Mouse (Mus musculus) heart, embryonic 13.5 days (tissue): ENCODE data around the gene Ptafr. TPM values are rescaled to one million over a fixed set of nuclear protein-coding genes. Genes with fewer than 3 reads are reported as not detected.

Experiments used
- ATAC-seq: fragments of 200-750 bp; cut with Nextera tagmentation; 2 replicates; pipeline ENCODE4 v1.8.0; 2017; ENCODE audit warnings: moderate TSS enrichment; ENCODE audit not compliant: insufficient number of reproducible peaks, low FRiP score, low TSS enrichment; ENCODE audit errors: extremely low read depth
- H3K27ac ChIP-seq: fragments of 300-500 bp; sonication (generic); replicated peaks from 2 replicates; pipeline ENCODE4 v1.5.1; 2015; ENCODE audit warnings: moderate library complexity, mild to moderate bottlenecking, inconsistent platforms
- H3K27me3 ChIP-seq: fragments of 300-500 bp; sonication (generic); replicated peaks from 2 replicates; pipeline ENCODE4 v1.6.1; 2015; ENCODE audit warnings: mild to moderate bottlenecking, inconsistent platforms
- H3K36me3 ChIP-seq: fragments of 300-500 bp; sonication (generic); 2 replicates; pipeline ENCODE4 v1.6.1; 2015; ENCODE audit warnings: mild to moderate bottlenecking, inconsistent platforms
- H3K4me1 ChIP-seq: fragments of 300-500 bp; sonication (generic); 2 replicates; pipeline ENCODE4 v1.6.1; 2015; ENCODE audit warnings: inconsistent platforms
- H3K4me2 ChIP-seq: fragments of 300-500 bp; sonication (generic); 2 replicates; pipeline ENCODE4 v1.6.1; 2015; ENCODE audit warnings: inconsistent platforms, mild to moderate bottlenecking, moderate library complexity
- H3K4me3 ChIP-seq: fragments of 300-500 bp; sonication (generic); 2 replicates; pipeline ENCODE4 v1.5.1; 2015; ENCODE audit warnings: moderate library complexity, mild to moderate bottlenecking, inconsistent platforms
- H3K9ac ChIP-seq: fragments of 300-500 bp; sonication (generic); 2 replicates; pipeline ENCODE4 v1.6.1; 2015; ENCODE audit warnings: inconsistent platforms, mild to moderate bottlenecking, moderate library complexity
- H3K9me3 ChIP-seq: fragments of 300-500 bp; sonication (generic); 2 replicates; pipeline ENCODE4 v1.6.1; 2016; ENCODE audit warnings: inconsistent platforms
- WGBS: fragments of 180-500 bp; shearing (Covaris S2); methylation state at CpG from one replicate; pipeline ENCODE4 v1.1.7; 2015; ENCODE audit warnings: mixed read lengths; 5-methylcytosine and 5-hydroxymethylcytosine counted together
- polyA plus RNA-seq: library from polyadenylated mRNA; unstranded; fragments of >200 nt; fragmentation: Nextera tagmentation; extraction: Ambion mirVana; gene quantifications from 2 replicates; pipeline ENCODE4 v1.2.1, GENCODE M21; 2015

Gene Ptafr
- polyA plus RNA-seq, 1 experiment from 2014 or later = 1.2 TPM

DNA sequence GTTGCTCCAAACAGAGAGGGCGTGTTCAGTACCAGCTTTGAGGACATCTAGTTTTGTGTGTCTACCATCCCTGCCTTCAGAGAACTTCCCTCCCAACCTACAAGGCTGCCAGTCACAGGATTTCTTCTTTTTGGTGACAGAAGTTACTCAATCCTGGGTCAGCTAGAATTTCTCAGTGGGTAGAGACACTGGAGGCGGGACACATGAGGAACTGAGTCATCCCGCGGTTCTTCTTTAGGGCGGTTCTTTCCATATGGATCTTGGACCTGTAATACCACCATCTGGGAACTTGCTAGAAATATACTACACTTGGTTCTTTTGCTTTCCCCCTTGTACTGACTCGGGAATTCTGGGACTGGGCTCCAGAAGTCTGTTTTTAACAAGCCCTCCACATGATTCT, 54.0 kb downstream of the Ptafr start:
- no peaks in the 10 kb centered on the region for H3K4me1 ChIP-seq
- WGBS = 85% methylated on average over 6 of the region's 6 CpGs
- no peak overlapping the region for H3K4me2 ChIP-seq
- H3K9me3 ChIP-seq = peaks cover 19% of the 10 kb centered on the region
- no peaks in the 10 kb centered on the region for H3K27me3 ChIP-seq
- H3K4me3 ChIP-seq = no peak overlapping the region
- H3K36me3 ChIP-seq = no peaks in the 10 kb centered on the region
- H3K9ac ChIP-seq = no peak overlapping the region
- no peak overlapping the region for H3K27ac ChIP-seq
- no peak for ATAC-seq

DNA sequence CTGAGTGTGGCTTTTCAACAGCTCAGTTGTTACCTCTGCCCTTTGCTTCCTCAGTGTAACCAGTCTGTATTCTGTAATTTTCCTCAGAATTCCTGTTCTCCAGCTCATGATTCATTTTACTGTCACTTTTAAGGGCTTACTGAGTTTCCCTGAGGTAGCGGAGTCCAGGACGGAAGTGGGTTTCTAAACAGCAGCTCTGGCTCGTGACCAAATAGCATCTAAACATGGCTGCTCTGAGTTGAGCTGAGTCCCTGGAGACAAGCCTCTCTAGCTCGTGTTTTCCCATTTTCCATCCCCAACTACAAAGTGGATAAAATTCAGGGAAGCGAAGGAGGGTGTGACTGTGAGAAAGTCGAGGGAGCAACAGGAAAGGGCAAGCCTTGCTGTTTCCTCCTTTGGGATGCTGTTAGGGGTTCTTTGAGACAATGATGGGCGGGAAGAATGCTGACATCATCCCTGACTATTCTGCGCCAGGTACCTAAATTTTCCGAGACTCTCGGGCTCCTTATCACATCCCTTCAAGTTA, 55.0 kb downstream of the Ptafr start:
- no peak overlapping the region for H3K4me3 ChIP-seq
- H3K4me2 ChIP-seq = no peak overlapping the region
- H3K9ac ChIP-seq = no peak overlapping the region
- no peak for ATAC-seq
- no peaks in the 10 kb centered on the region for H3K27me3 ChIP-seq
- H3K9me3 ChIP-seq = peaks cover 19% of the 10 kb centered on the region
- no peak overlapping the region; the same call in 1 of the 2 replicates for H3K27ac ChIP-seq
- H3K4me1 ChIP-seq = no peaks in the 10 kb centered on the region
- WGBS = 65% methylated on average over 10 of the region's 10 CpGs
- H3K36me3 ChIP-seq = no peaks in the 10 kb centered on the region

DNA sequence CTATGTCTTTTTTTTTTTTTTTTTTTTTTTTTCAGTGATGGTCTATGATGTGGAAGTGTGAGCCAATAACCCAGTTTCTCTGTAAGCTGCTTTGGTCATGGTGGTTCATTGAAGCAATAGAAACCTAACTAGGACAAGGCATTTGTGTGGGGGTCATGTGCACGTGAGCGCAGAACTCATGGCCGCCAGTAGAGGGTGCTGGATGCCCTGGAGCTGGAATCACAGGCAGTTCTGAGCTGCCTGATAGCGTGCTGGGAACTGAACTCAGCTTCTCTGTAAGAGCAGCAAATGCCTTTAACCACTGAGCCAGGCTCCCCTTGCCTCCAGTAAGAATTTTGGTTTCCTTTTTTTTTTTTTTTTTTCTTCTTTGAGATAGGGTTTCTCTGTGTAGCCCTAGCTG, 56.3 kb downstream of the Ptafr start:
- Histone ChIP-seq H3K9ac (no peak overlapping the region), H3K4me3 (no peak overlapping the region), H3K9me3 (peaks cover 10% of the 10 kb centered on the region), H3K36me3 (no peaks in the 10 kb centered on the region), H3K4me2 (no peak overlapping the region), H3K4me1 (no peaks in the 10 kb centered on the region), H3K27me3 (no peaks in the 10 kb centered on the region), H3K27ac (no peak overlapping the region)
- WGBS = 86% methylated on average over 4 of the region's 4 CpGs
- no peak for ATAC-seq

DNA sequence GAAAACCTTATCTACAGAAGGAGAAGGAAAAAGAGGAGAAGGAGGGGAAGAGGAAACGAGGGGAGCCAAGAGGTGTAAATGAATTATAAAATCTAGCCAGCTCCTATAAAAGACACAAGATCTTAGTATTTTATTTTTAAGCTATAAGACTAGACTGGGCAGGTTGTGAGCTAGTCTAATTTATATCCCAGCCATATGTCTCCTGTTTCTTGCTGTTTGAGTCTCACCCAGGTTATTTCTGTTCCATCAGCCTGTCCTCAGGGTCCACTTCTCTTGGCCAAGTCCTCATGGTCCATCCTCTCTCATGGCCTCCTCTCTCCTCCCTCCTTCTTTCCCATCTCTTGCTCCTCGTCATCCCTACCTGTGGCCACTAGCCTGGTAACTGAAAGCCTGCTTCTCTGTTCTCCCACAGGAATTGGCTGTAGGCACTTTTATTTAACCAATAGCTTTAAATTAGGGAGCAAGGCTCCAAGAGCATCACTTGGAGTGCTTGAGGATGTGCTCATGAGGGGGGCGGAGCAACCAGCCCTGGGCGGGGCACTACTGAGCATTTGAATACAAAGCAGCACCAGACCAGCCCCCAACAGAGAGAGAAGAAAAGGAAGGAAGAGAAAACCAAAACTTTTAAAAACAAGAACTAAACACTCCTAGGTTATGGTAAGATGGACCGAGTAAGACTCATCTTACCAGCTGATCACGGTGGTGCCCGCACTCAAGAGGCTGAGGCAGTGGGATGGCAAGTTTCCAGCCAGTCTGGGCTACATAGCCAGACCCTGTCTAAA, 57.6 kb downstream of the Ptafr start:
- Histone ChIP-seq H3K27ac (no peak overlapping the region), H3K4me3 (no peak overlapping the region), H3K4me1 (no peaks in the 10 kb centered on the region), H3K4me2 (no peak overlapping the region), H3K9me3 (no peaks in the 10 kb centered on the region; the same call in 1 of the 2 replicates), H3K36me3 (no peaks in the 10 kb centered on the region), H3K27me3 (no peaks in the 10 kb centered on the region), H3K9ac (no peak overlapping the region)
- ATAC-seq = no peak
- WGBS = 74% methylated on average over 7 of the region's 7 CpGs

DNA sequence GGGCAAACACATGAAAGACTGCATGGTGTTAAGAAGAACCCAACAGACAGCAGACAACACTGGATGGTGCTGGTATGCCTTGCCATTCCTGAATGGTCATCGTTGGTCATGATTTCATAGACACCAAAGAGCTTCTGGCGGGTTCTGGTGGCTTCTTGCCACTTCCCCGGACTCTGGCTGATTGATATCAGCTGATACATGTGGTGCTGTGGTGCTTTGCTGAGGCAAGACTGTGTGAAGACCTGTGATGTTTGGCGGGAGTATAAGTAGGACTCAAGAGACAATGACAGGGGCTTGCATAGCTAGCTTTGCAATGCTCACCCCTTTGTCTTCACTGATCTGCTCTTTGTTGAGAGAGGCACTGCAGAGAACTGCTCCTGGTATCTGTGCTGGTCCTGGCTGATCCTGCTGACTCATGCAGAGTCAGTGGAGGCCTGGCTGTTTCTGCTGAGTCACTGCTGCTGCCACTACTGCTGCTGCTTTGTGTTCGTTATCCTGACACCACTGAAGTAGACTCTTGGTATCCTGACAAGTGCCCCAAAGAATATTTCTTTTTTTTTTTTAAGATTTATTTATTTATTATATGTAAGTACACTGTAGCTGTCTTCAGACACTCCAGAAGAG, 60.3 kb downstream of the Ptafr start:
- Histone ChIP-seq H3K9ac (no peak overlapping the region), H3K4me2 (no peak overlapping the region), H3K4me3 (no peak overlapping the region), H3K9me3 (no peaks in the 10 kb centered on the region; the same call in 1 of the 2 replicates), H3K4me1 (no peaks in the 10 kb centered on the region), H3K27me3 (no peaks in the 10 kb centered on the region), H3K27ac (peak overlapping the region; percentile 61), H3K36me3 (no peaks in the 10 kb centered on the region)
- peak; percentile 93 for ATAC-seq
- 67% methylated on average over 5 of the region's 5 CpGs for whole genome bisulfite sequencing

DNA sequence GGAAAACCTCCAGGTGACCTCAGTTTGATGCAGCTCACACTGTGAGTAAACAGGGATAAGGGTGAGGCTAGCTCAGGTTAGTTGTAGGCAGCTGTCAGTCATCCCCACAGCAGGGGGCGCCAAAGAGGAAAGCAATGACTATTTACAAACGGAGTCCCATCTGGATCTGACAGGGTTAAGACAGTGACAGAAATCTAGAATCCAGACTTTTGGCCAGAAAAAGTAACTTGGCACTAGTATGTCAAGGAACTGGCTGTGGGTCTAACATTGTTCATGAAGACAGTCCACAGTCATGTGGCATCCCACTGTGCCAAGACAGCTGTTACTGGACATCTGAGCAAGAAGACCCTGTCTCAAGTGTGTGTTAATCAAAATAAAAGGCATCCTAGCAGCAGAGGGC, 65.0 kb downstream of the Ptafr start:
- H3K4me3 ChIP-seq = no peak overlapping the region
- no peak overlapping the region for H3K9ac ChIP-seq
- 8% methylated on average over 2 of the region's 2 CpGs for WGBS
- H3K27me3 ChIP-seq = no peaks in the 10 kb centered on the region
- no peaks in the 10 kb centered on the region for H3K36me3 ChIP-seq
- no peak overlapping the region for H3K4me2 ChIP-seq
- no peaks in the 10 kb centered on the region for H3K9me3 ChIP-seq
- no peak for ATAC-seq
- no peaks in the 10 kb centered on the region for H3K4me1 ChIP-seq
- H3K27ac ChIP-seq = no peak overlapping the region

Other genes starting within 250 kb of the Ptafr start
- 61.9 and 74.4 TPM in 2 replicates for gene Trnau1ap, start 234.5 kb upstream of the Ptafr start, polyA plus RNA-seq
- gene Rcc1, start 210.5 kb upstream of the Ptafr start, polyA plus RNA-seq = 37.6 and 42.1 TPM in 2 replicates
- gene Phactr4, start 141.6 kb upstream of the Ptafr start, polyA plus RNA-seq = 15.9 and 16.7 TPM in 2 replicates
- gene Med18, start 100.1 kb upstream of the Ptafr start, polyA plus RNA-seq = 13.9 and 15.8 TPM in 2 replicates
- gene Sesn2, start 53.6 kb upstream of the Ptafr start, polyA plus RNA-seq = 7.3 and 8.4 TPM in 2 replicates
- gene Atpif1, start 30.4 kb upstream of the Ptafr start, polyA plus RNA-seq = 1,230 and 1,350 TPM in 2 replicates
- gene Dnajc8, start 28.5 kb upstream of the Ptafr start, polyA plus RNA-seq = 103 and 116 TPM in 2 replicates
- 17.7 and 19.7 TPM in 2 replicates for gene Eya3, start 74.9 kb downstream of the Ptafr start, polyA plus RNA-seq
- gene Xkr8, start 168.5 kb downstream of the Ptafr start, polyA plus RNA-seq = 3.8 and 4.4 TPM in 2 replicates
- 6.1 TPM in 2 replicates for gene Smpdl3b, start 193.2 kb downstream of the Ptafr start, polyA plus RNA-seq
- 80.2 and 81.2 TPM in 2 replicates for gene Rpa2, start 204.3 kb downstream of the Ptafr start, polyA plus RNA-seq
- 1.1 TPM in 2 replicates for gene Themis2, start 232.3 kb downstream of the Ptafr start, polyA plus RNA-seq